ENCODE assay signal across 12 mouse cellular contexts in the genomic region with DNA sequence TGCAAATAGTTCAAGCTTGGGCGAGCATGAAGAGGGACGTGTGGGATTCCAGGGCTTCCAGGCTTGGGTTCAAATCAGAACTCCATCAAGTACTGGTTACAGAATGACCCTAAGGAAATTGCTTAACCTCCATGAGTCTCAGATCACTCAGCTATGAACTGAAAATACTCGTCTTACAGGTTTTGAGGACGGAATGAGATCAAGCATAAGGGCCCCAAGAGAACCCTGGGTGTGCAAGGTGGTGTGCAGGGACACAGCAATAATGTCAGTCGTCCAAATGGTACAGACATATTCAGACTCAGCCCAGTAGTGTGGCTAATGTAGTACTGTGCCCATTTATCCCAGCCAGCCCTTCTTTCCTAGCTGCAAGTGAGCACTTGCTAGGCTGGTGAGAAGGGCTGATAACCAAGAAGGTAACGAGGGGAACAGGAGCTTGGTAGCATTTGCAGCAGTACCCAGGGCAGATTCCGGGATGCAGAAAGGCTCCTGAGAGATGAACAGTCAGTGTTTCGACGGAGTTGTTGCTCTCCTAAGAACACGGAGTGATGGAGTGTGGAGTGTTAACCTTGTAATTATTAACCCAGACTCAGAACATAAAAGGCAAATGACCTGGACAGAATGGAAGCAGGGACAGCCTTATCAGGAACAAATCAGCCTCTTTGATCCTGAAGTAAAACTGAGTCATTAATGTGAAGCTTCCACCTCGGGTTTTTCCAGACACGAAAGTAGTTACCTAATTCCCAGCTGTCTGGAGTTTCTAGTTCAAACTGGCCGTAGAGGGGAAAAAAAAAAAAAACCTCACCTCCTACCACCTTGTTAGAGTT. TPM values are rescaled to one million over a fixed set of nuclear protein-coding genes. Genes with fewer than 3 reads are reported as not detected.
DNase-seq lines count a peak whose midpoint lies in the region; ATAC-seq and TF ChIP-seq lines count a peak whose summit lies in the region.
"Had no signal": no experiment of that assay in that cellular context is flagged by ENCODE, and none has a peak within 500 bp of the region (broad histone marks: within the 10 kb centered on the region; RNA-seq: fewer than 3 reads in every experiment).

No protein-coding gene starts in this region.

- H3K36me3 ChIP-seq in hindbrain, embryonic 15.5 days = no peaks in the 10 kb centered on the region
- no peaks in the 10 kb centered on the region for H3K36me3 ChIP-seq in hindbrain, embryonic 16.5 days (ENCODE audit: control insufficient read depth, insufficient read depth, low read length)
- no peaks in the 10 kb centered on the region for H3K36me3 ChIP-seq in embryonic facial prominence, embryonic 12.5 days
- H3K36me3 ChIP-seq in kidney, adult 2 months (ENCODE audit: control insufficient read depth, insufficient read depth, low read length) = no peaks in the 10 kb centered on the region
- H3K36me3 ChIP-seq in limb, embryonic 15.5 days = no peaks in the 10 kb centered on the region
- no peaks in the 10 kb centered on the region for H3K36me3 ChIP-seq in neural tube, embryonic 15.5 days

- no peaks in the 10 kb centered on the region for H3K27me3 ChIP-seq in hindbrain, embryonic 15.5 days
- no peaks in the 10 kb centered on the region for H3K27me3 ChIP-seq in hindbrain, embryonic 16.5 days (replicated peaks; ENCODE audit: control insufficient read depth, insufficient read depth, low read length)
- H3K27me3 ChIP-seq in embryonic facial prominence, embryonic 12.5 days = no peaks in the 10 kb centered on the region
- no peaks in the 10 kb centered on the region for H3K27me3 ChIP-seq in kidney, adult 2 months (replicated peaks; ENCODE audit: control insufficient read depth, insufficient read depth, low read length)
- no peaks in the 10 kb centered on the region for H3K27me3 ChIP-seq in limb, embryonic 15.5 days
- H3K27me3 ChIP-seq in neural tube, embryonic 15.5 days (replicated peaks) = no peaks in the 10 kb centered on the region

- peak overlapping the region; percentile 50; the same call in 1 of the 2 replicates for H3K4me2 ChIP-seq in hindbrain, embryonic 15.5 days
- no peak overlapping the region; the same call in 1 of the 2 replicates for H3K4me2 ChIP-seq in hindbrain, embryonic 16.5 days (ENCODE audit: low read length)
- H3K4me2 ChIP-seq in embryonic facial prominence, embryonic 12.5 days (replicated peaks) = peak overlapping the region; percentile 31; the same call in 1 of the 2 replicates
- peak overlapping the region; percentile 38; the same call in 1 of the 2 replicates for H3K4me2 ChIP-seq in limb, embryonic 15.5 days
- no peak overlapping the region for H3K4me2 ChIP-seq in neural tube, embryonic 15.5 days

- peak; percentile 70 for DNase-seq in kidney, adult 2 months
- DNase-seq in retina, postnatal 1 day = no peak
- DNase-seq in left cerebral cortex, adult 8-10 months (ENCODE audit: low spot score in 2 of 2) = no peak
- DNase-seq: adrenal gland, postnatal 10 days; cerebellum, adult 11-12 months; heart, adult 2 months had no signal

- no peak for TF ChIP-seq CTCF in kidney, adult 2 months (conservative IDR thresholded peaks at IDR 0.05; ENCODE audit: insufficient read depth, insufficient read length, low read depth, low read length)

- no peak overlapping the region for H3K4me3 ChIP-seq in hindbrain, embryonic 15.5 days
- H3K4me3 ChIP-seq in hindbrain, embryonic 16.5 days (ENCODE audit: low read length) = no peak overlapping the region
- H3K4me3 ChIP-seq in embryonic facial prominence, embryonic 12.5 days = no peak overlapping the region
- no peak overlapping the region; the same call in 1 of the 2 replicates for H3K4me3 ChIP-seq in kidney, adult 2 months (ENCODE audit: insufficient read depth, low read depth, low read length)
- no peak overlapping the region for H3K4me3 ChIP-seq in limb, embryonic 15.5 days
- no peak overlapping the region for H3K4me3 ChIP-seq in neural tube, embryonic 15.5 days (replicated peaks)
- H3K4me3 ChIP-seq: heart, adult 2 months had no signal

- H3K4me1 ChIP-seq in hindbrain, embryonic 15.5 days (replicated peaks) = peaks cover 12% of the 10 kb centered on the region
- H3K4me1 ChIP-seq in hindbrain, embryonic 16.5 days (ENCODE audit: control insufficient read depth, insufficient read depth, low read depth, low read length) = peaks cover 11% of the 10 kb centered on the region
- H3K4me1 ChIP-seq in embryonic facial prominence, embryonic 12.5 days = peaks cover 9% of the 10 kb centered on the region
- H3K4me1 ChIP-seq in kidney, adult 2 months (ENCODE audit: control insufficient read depth, insufficient read depth, low read length) = peaks cover 16% of the 10 kb centered on the region
- H3K4me1 ChIP-seq in limb, embryonic 15.5 days = peaks cover 11% of the 10 kb centered on the region; the same call in 1 of the 2 replicates
- peaks cover 22% of the 10 kb centered on the region for H3K4me1 ChIP-seq in neural tube, embryonic 15.5 days

- H3K9ac ChIP-seq in hindbrain, embryonic 15.5 days = no peak overlapping the region
- no peak overlapping the region for H3K9ac ChIP-seq in hindbrain, embryonic 16.5 days (ENCODE audit: low read depth, low read length)
- H3K9ac ChIP-seq in embryonic facial prominence, embryonic 12.5 days = no peak overlapping the region
- no peak overlapping the region for H3K9ac ChIP-seq in limb, embryonic 15.5 days
- H3K9ac ChIP-seq in neural tube, embryonic 15.5 days (replicated peaks) = no peak overlapping the region
- H3K9ac ChIP-seq: hindbrain, embryonic 14.5 days had no signal

- WGBS in hindbrain, embryonic 15.5 days = 55% methylated on average over 13 of the region's 13 CpGs
- WGBS in hindbrain, embryonic 16.5 days = 61% methylated on average over 13 of the region's 13 CpGs
- WGBS in embryonic facial prominence, embryonic 12.5 days = 51% methylated on average over 13 of the region's 13 CpGs
- whole genome bisulfite sequencing in kidney, adult 2 months = 35% methylated on average over 13 of the region's 13 CpGs
- 29% methylated on average over 13 of the region's 13 CpGs for WGBS in limb, embryonic 15.5 days
- 46% methylated on average over 13 of the region's 13 CpGs for whole genome bisulfite sequencing in neural tube, embryonic 15.5 days

- no peak for TF ChIP-seq POLR2A in kidney, adult 2 months (IDR thresholded peaks at IDR 0.05; ENCODE audit: low read depth, low read length)

- H3K9me3 ChIP-seq in hindbrain, embryonic 15.5 days = no peaks in the 10 kb centered on the region
- H3K9me3 ChIP-seq in hindbrain, embryonic 16.5 days (ENCODE audit: control insufficient read depth, low read length) = no peaks in the 10 kb centered on the region
- no peaks in the 10 kb centered on the region for H3K9me3 ChIP-seq in embryonic facial prominence, embryonic 12.5 days
- no peaks in the 10 kb centered on the region for H3K9me3 ChIP-seq in limb, embryonic 15.5 days
- no peaks in the 10 kb centered on the region for H3K9me3 ChIP-seq in neural tube, embryonic 15.5 days (replicated peaks)

- no peak overlapping the region for H3K27ac ChIP-seq in hindbrain, embryonic 15.5 days (replicated peaks)
- H3K27ac ChIP-seq in hindbrain, embryonic 16.5 days (ENCODE audit: low read depth, low read length) = no peak overlapping the region
- no peak overlapping the region for H3K27ac ChIP-seq in embryonic facial prominence, embryonic 12.5 days
- peak overlapping the region; percentile 80 for H3K27ac ChIP-seq in kidney, adult 2 months (ENCODE audit: insufficient read depth, low read depth, low read length)
- H3K27ac ChIP-seq in limb, embryonic 15.5 days = peak overlapping the region; percentile 59
- H3K27ac ChIP-seq in neural tube, embryonic 15.5 days (replicated peaks) = no peak overlapping the region
- H3K27ac ChIP-seq: heart, adult 2 months had no signal

- ATAC-seq in hindbrain, embryonic 15.5 days (ENCODE audit: low FRiP score, low read depth) = no peak
- ATAC-seq in hindbrain, embryonic 16.5 days = no peak
- no peak for ATAC-seq in embryonic facial prominence, embryonic 12.5 days (ENCODE audit: insufficient number of reproducible peaks, insufficient read depth, low FRiP score, low TSS enrichment)
- ATAC-seq in limb, embryonic 15.5 days (ENCODE audit: insufficient number of reproducible peaks, low FRiP score, low TSS enrichment, low read depth) = no peak
- ATAC-seq in neural tube, embryonic 15.5 days (ENCODE audit: low FRiP score) = no peak

RNA-seq across cellular contexts. Expression of a gene that starts 50.8 kb away (rescaled TPM):
- 1.9 and 2.4 TPM in 2 replicates for polyA plus RNA-seq in hindbrain, embryonic 15.5 days (2015; fragmentation: Nextera tagmentation; extraction: Ambion mirVana)
- 2.1 and 2.2 TPM in 2 replicates for polyA plus RNA-seq in hindbrain, embryonic 16.5 days (2015; fragmentation: Nextera tagmentation; extraction: Ambion mirVana)
- 1.9 and 2.1 TPM in 2 replicates for polyA plus RNA-seq in embryonic facial prominence, embryonic 12.5 days (2016; fragmentation: Nextera tagmentation; extraction: Ambion mirVana)
- 7.3 and 8.8 TPM in 2 replicates for polyA plus RNA-seq in kidney, adult 2 months (2012; rRNA removed)
- polyA plus RNA-seq in limb, embryonic 15.5 days (2015; fragmentation: Nextera tagmentation; extraction: Ambion mirVana) = 2.1 and 3.9 TPM in 2 replicates
- 2.8 and 5.5 TPM in 2 replicates for polyA plus RNA-seq in neural tube, embryonic 15.5 days (2015; fragmentation: Nextera tagmentation; extraction: Ambion mirVana)
- total RNA-seq in left cerebral cortex, adult 8-10 months (2022) = 10 to 100 TPM in 1 of 4 experiments, 1 to 10 TPM in 3; 7.8 to 11.2 (median 9.8) TPM

Comparison
In these comparisons a context has a peak if more than half of its experiments do, and no peak if none do; other contexts are left out.
1. H3K4me2 ChIP-seq: peak in hindbrain, embryonic 15.5 days (single experiment), embryonic facial prominence, embryonic 12.5 days (single experiment) and limb, embryonic 15.5 days (single experiment); none in hindbrain, embryonic 16.5 days (single experiment) and neural tube, embryonic 15.5 days (single experiment).
2. H3K27ac ChIP-seq: peak in kidney, adult 2 months (single experiment) and limb, embryonic 15.5 days (single experiment); none in hindbrain, embryonic 15.5 days (single experiment), hindbrain, embryonic 16.5 days (single experiment), embryonic facial prominence, embryonic 12.5 days (single experiment) and neural tube, embryonic 15.5 days (single experiment).